Mouse (Mus musculus): ENCODE data around the gene Slc44a5.

GRCm38 (mm10) chr3:154202383-154202782 is 229.1 kb downstream of the Slc44a5 start:
- TF ChIP-seq CTCF (IDR thresholded peaks at IDR 0.05; ENCODE audit: extremely low read depth, insufficient read length, insufficient replicate concordance, low read depth, low read length) = no peak
- TF ChIP-seq POLR2A (IDR thresholded peaks at IDR 0.05; ENCODE audit: low read depth, low read length) = no peak

All from small intestine, adult 2 months (tissue).